Mouse (Mus musculus) T-helper 2 cell (primary cell): ENCODE measurements around the gene Scamp2.

Experiments
- in situ Hi-C: fragments of 300-600 bp; cut with MboI, MseI; formaldehyde crosslinking; loops from one replicate; pipeline ENCODE4 v1.15.1; 2025; ENCODE audit warnings: high pct_unique_total_duplicates

The Scamp2 gene

GRCm38 (mm10) chr9:57625674-57626500, 65.1 kb downstream of the Scamp2 start:
- in situ Hi-C loops = no loop called here

DNA sequence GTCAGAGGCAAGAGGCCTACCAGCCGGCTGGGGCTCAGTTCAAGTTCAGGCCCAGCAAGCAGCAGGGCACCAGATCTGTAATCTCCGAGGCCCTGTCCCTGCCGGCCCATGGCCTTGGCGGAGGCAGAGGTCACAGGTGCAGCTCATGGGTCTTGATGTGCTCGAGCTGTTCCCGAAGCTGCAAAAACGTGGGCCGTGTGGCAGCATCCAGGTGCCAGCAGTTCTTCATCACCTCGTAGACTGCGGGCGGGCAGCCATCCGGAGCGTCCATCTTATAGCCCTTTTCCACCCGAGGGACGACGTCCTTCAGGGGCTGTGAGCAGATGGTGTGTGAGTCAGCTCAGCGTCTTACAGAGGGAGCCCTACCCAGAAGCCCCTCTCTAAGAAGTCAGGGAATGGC, 66.4 kb downstream of the Scamp2 start:
- in situ Hi-C loops = no loop called here

- in situ Hi-C loops = no loop called here
Measured at GRCm38 (mm10) chr9:57627892-57628291, 67.1 kb downstream of the Scamp2 start.

GRCm38 (mm10) chr9:57628717-57629116, 68.0 kb downstream of the Scamp2 start:
- in situ Hi-C loops = no loop called here

GRCm38 (mm10) chr9:57629118-57629874, 68.6 kb downstream of the Scamp2 start:
- in situ Hi-C loops = no loop called here

DNA sequence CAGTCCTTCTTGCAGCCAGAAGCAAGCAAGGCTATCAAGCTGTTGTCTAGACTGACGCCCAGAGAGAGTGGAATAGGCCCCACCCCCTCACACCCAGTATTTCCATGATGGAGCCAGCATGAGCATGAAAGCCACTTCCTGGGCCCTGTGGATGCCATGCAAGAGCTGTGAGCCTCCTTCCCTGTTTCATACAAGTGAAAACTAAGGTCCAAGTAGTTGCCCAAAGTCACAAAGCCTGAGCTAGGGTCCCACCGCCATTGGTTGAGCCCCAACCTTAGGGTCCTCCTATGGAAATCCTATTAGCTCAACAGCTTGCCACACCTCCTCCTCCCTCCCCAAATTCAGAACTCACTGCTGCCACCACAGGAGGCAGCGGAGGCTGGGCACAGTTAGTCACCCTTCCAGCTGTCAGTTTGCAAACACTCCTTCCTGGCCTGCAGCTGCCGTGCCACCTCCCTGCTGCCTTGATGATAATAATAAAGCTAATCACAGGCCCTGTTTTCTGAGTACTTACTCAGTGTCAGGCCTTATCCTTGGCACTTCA, 72.8 kb downstream of the Scamp2 start:
- in situ Hi-C loops = no loop called here

- in situ Hi-C loops = no loop called here
Measured at GRCm38 (mm10) chr9:57637272-57637671, 76.5 kb downstream of the Scamp2 start.

DNA sequence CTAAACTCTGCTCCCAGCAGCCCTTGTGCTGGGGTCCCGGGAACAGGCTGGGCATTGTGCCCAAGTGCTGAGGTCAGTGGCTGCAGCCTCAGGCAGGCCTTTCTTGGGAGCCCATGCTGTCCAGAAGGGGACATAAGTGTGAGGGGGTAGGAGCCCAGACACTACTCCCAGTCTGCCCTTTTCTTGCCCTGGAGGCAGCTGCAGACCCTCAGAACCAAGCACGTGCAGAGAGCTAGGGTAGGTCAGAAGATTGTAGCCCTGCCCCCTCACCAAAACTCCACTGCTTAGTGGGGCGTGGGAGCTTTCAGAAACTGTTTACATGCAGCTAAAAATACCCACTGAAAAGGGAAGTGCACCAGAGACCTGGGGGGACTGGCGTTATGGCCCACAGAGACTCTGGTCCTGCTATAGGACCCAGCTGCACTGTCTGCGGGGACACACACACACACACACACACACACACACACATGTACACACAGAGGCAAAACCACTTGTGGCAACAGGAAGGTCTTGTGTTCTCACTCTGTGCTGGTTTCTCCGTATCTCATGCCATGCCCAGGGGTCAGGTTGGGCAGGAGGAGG, 77.1 kb downstream of the Scamp2 start:
- in situ Hi-C loops = no loop called here
